17 mouse cellular contexts compared by ENCODE assay signal in genomic region chr1:43400655-43401054, GRCm38 (mm10).
"Had no signal": no experiment of that assay in that cellular context is flagged by ENCODE, and none has a peak within 500 bp of the region (broad histone marks: within the 10 kb centered on the region; RNA-seq: fewer than 3 reads in every experiment).

No protein-coding gene starts in this region.

- H3K9ac ChIP-seq: kidney, embryonic 15.5 days; limb, embryonic 15.5 days; lung, embryonic 15.5 days; midbrain, embryonic 12.5 days; neural tube, embryonic 13.5 days had no signal

- ATAC-seq: midbrain, embryonic 16.5 days had no signal

- H3K27ac ChIP-seq: kidney, embryonic 15.5 days; limb, embryonic 15.5 days; lung, embryonic 15.5 days; macrophage; midbrain, embryonic 12.5 days; neural tube, embryonic 13.5 days had no signal

- H3K4me2 ChIP-seq: kidney, embryonic 15.5 days; limb, embryonic 15.5 days; lung, embryonic 15.5 days; midbrain, embryonic 12.5 days; neural tube, embryonic 13.5 days had no signal

- H3K36me3 ChIP-seq: kidney, embryonic 15.5 days; limb, embryonic 15.5 days; lung, embryonic 15.5 days; midbrain, embryonic 12.5 days; neural tube, embryonic 13.5 days had no signal

- H3K27me3 ChIP-seq: kidney, embryonic 15.5 days; limb, embryonic 15.5 days; lung, embryonic 15.5 days; midbrain, embryonic 12.5 days; neural tube, embryonic 13.5 days had no signal

- H3K9me3 ChIP-seq: kidney, embryonic 15.5 days; limb, embryonic 15.5 days; lung, embryonic 15.5 days; megakaryocyte, embryonic 14.5 days; midbrain, embryonic 12.5 days; neural tube, embryonic 13.5 days had no signal

- DNase-seq: kidney, adult 2 months; kidney, postnatal 14 days; left cerebral cortex, postnatal 4 days; lung, postnatal 14 days; retina, postnatal 1 day; right cerebral cortex, postnatal 4 days; spleen, adult 18-20 months; thymus, adult 2 months; thymus, postnatal 25 days had no signal

- H3K4me3 ChIP-seq: kidney, embryonic 15.5 days; limb, embryonic 15.5 days; lung, embryonic 15.5 days; megakaryocyte, embryonic 14.5 days; midbrain, embryonic 12.5 days; neural tube, embryonic 13.5 days had no signal
